Mouse (Mus musculus) neural tube, embryonic 14.5 days (tissue): Measurements from ENCODE around the gene Asic4. TPM values are rescaled to one million over a fixed set of nuclear protein-coding genes. Genes with fewer than 3 reads are reported as not detected.

Experiments used
- ATAC-seq: fragments of 200-750 bp; cut with Nextera tagmentation; 2 replicates; pipeline ENCODE4 v1.8.0; 2017; ENCODE audit warnings: low read depth, mild to moderate bottlenecking, moderate TSS enrichment, moderate library complexity
- H3K27ac ChIP-seq: fragments of 300-500 bp; sonication (generic); 2 replicates; pipeline ENCODE4 v1.5.1; 2014; ENCODE audit warnings: low read depth, mild to moderate bottlenecking, control low read depth, low read length, moderate library complexity, mixed read lengths
- H3K27me3 ChIP-seq: fragments of 300-500 bp; sonication (generic); 2 replicates; pipeline ENCODE4 v1.6.1; 2014; ENCODE audit warnings: low read length; ENCODE audit not compliant: control insufficient read depth, insufficient read depth
- H3K36me3 ChIP-seq: fragments of 300-500 bp; sonication (generic); 2 replicates; pipeline ENCODE4 v1.6.1; 2014; ENCODE audit warnings: low read length, mixed read lengths; ENCODE audit not compliant: control insufficient read depth, insufficient read depth
- H3K4me1 ChIP-seq: fragments of 300-500 bp; sonication (generic); 2 replicates; pipeline ENCODE4 v1.6.1; 2014; ENCODE audit warnings: low read length; ENCODE audit not compliant: control insufficient read depth, insufficient read depth
- H3K4me2 ChIP-seq: fragments of 300-500 bp; sonication (generic); 2 replicates; pipeline ENCODE4 v1.6.1; 2014; ENCODE audit warnings: mild to moderate bottlenecking, low read depth, low read length, control low read depth
- H3K4me3 ChIP-seq: fragments of 300-500 bp; sonication (generic); 2 replicates; pipeline ENCODE4 v1.5.1; 2014; ENCODE audit warnings: low read depth, low read length, control low read depth, mixed read lengths
- H3K9ac ChIP-seq: fragments of 300-500 bp; sonication (generic); replicated peaks from 2 replicates; pipeline ENCODE4 v1.6.1; 2014; ENCODE audit warnings: low read depth, mild to moderate bottlenecking, control low read depth, low read length, mixed read lengths
- H3K9me3 ChIP-seq: fragments of 300-500 bp; sonication (generic); 2 replicates; pipeline ENCODE4 v1.6.1; 2016; ENCODE audit warnings: low read length; ENCODE audit not compliant: control insufficient read depth
- WGBS: fragments of 180-500 bp; shearing (Covaris S2); extraction: QIAGEN DNeasy Blood & Tissue Kit; methylation state at CpG from one replicate; pipeline ENCODE4 v1.1.7; 2014; 5-methylcytosine and 5-hydroxymethylcytosine counted together
- polyA plus RNA-seq: library from polyadenylated mRNA; unstranded; fragments of >200 nt; fragmentation: Nextera tagmentation; extraction: Ambion mirVana; gene quantifications from 2 replicates; pipeline ENCODE4 v1.2.1, GENCODE M21; 2014

The Asic4 gene
- polyA plus RNA-seq, 1 experiment from 2014 or later: 6.9 TPM

GRCm38 (mm10) chr1:75502945-75503650 lies 52.9 kb downstream of the Asic4 start:
- ATAC-seq: no peak
- no peak overlapping the region for H3K4me2 ChIP-seq
- WGBS: 87% methylated on average over 24 of the region's 25 CpGs
- peaks cover 3% of the 10 kb centered on the region; the same call in 1 of the 2 replicates for H3K4me1 ChIP-seq
- H3K27me3 ChIP-seq: no peaks in the 10 kb centered on the region
- H3K36me3 ChIP-seq: peaks cover 19% of the 10 kb centered on the region; the same call in 1 of the 2 replicates
- no peak overlapping the region for H3K4me3 ChIP-seq
- no peak overlapping the region for H3K9ac ChIP-seq
- no peak overlapping the region for H3K27ac ChIP-seq
- no peaks in the 10 kb centered on the region for H3K9me3 ChIP-seq

GRCm38 (mm10) chr1:75503651-75503980 lies 53.4 kb downstream of the Asic4 start:
- H3K9ac ChIP-seq: no peak overlapping the region
- ATAC-seq: no peak
- H3K9me3 ChIP-seq: no peaks in the 10 kb centered on the region
- H3K4me1 ChIP-seq: peaks cover 3% of the 10 kb centered on the region; the same call in 1 of the 2 replicates
- 76% methylated on average over 23 of the region's 23 CpGs for WGBS
- H3K27ac ChIP-seq: no peak overlapping the region
- H3K4me2 ChIP-seq: no peak overlapping the region
- H3K36me3 ChIP-seq: peaks cover 19% of the 10 kb centered on the region; the same call in 1 of the 2 replicates
- no peak overlapping the region for H3K4me3 ChIP-seq
- no peaks in the 10 kb centered on the region for H3K27me3 ChIP-seq

GRCm38 (mm10) chr1:75504256-75505045 lies 54.2 kb downstream of the Asic4 start:
- Histone ChIP-seq H3K36me3 (peaks cover 19% of the 10 kb centered on the region; the same call in 1 of the 2 replicates), H3K9ac (no peak overlapping the region; the same call in 1 of the 2 replicates), H3K27me3 (no peaks in the 10 kb centered on the region), H3K4me3 (peak overlapping the region; percentile 83), H3K4me2 (peak overlapping the region; percentile 89), H3K27ac (no peak overlapping the region), H3K9me3 (no peaks in the 10 kb centered on the region), H3K4me1 (peaks cover 3% of the 10 kb centered on the region; the same call in 1 of the 2 replicates)
- 66% methylated on average over 9 of the region's 9 CpGs for WGBS
- no peak for ATAC-seq

- no peaks in the 10 kb centered on the region for H3K27me3 ChIP-seq
- H3K4me3 ChIP-seq: peak overlapping the region; percentile 83
- WGBS: under 1% methylated on average over 73 of the region's 84 CpGs
Observed at GRCm38 (mm10) chr1:75505159-75505955, 55.1 kb downstream of the Asic4 start.

GRCm38 (mm10) chr1:75505956-75506831 lies 56.0 kb downstream of the Asic4 start, which contains the start of gene Obsl1:
Gene Obsl1, minus strand, starts transcription at chr1:75506452.
- under 1% methylated on average over 55 of the region's 65 CpGs for WGBS
- Histone ChIP-seq H3K27ac (peak within 1 kb of the TSS; percentile 90), H3K27me3 (no peaks in the 10 kb centered on the region), H3K9ac (peak within 1 kb of the TSS; percentile 97), H3K4me1 (peaks cover 3% of the 10 kb centered on the region; the same call in 1 of the 2 replicates), H3K4me2 (peak within 1 kb of the TSS; percentile 89), H3K9me3 (no peaks in the 10 kb centered on the region), H3K4me3 (peak within 1 kb of the TSS; percentile 83), H3K36me3 (peaks cover 8% of the 10 kb centered on the region; the same call in 1 of the 2 replicates)
- ATAC-seq: peak; percentile 67

More at GRCm38 (mm10) chr1:75505159-75505955, 55.1 kb downstream of the Asic4 start:
- Histone ChIP-seq H3K4me1 (peaks cover 3% of the 10 kb centered on the region; the same call in 1 of the 2 replicates), H3K9me3 (no peaks in the 10 kb centered on the region), H3K9ac (peak overlapping the region; percentile 97), H3K36me3 (peaks cover 13% of the 10 kb centered on the region; the same call in 1 of the 2 replicates), H3K4me2 (peak overlapping the region; percentile 89), H3K27ac (peak overlapping the region; percentile 90)
- ATAC-seq: peak; percentile 87

- WGBS: 79% methylated on average over 10 of the region's 10 CpGs
- Histone ChIP-seq H3K9me3 (no peaks in the 10 kb centered on the region), H3K4me3 (peak within 1 kb of the TSS; percentile 83), H3K4me1 (peaks cover 3% of the 10 kb centered on the region; the same call in 1 of the 2 replicates), H3K36me3 (no peaks in the 10 kb centered on the region), H3K4me2 (peak within 1 kb of the TSS; percentile 89), H3K27ac (peak within 1 kb of the TSS; percentile 90), H3K9ac (peak within 1 kb of the TSS; percentile 97), H3K27me3 (no peaks in the 10 kb centered on the region)
- ATAC-seq: no peak
Observed at GRCm38 (mm10) chr1:75507006-75507405, 56.8 kb downstream of the Asic4 start, which contains the start of gene Inha. Gene Inha, plus strand, starts transcription at chr1:75507077.

- Histone ChIP-seq H3K27ac (no peak overlapping the region), H3K4me1 (peaks cover 3% of the 10 kb centered on the region; the same call in 1 of the 2 replicates), H3K9ac (no peak overlapping the region), H3K27me3 (no peaks in the 10 kb centered on the region), H3K36me3 (no peaks in the 10 kb centered on the region), H3K4me2 (no peak overlapping the region), H3K4me3 (no peak overlapping the region), H3K9me3 (no peaks in the 10 kb centered on the region)
- ATAC-seq: no peak
- 64% methylated on average over 20 of the region's 20 CpGs for WGBS
Observed at GRCm38 (mm10) chr1:75509586-75509985, 59.4 kb downstream of the Asic4 start.

- Histone ChIP-seq H3K9me3 (no peaks in the 10 kb centered on the region), H3K4me2 (no peak overlapping the region), H3K4me1 (peaks cover 3% of the 10 kb centered on the region; the same call in 1 of the 2 replicates), H3K9ac (no peak overlapping the region), H3K36me3 (no peaks in the 10 kb centered on the region), H3K27ac (no peak overlapping the region), H3K4me3 (no peak overlapping the region), H3K27me3 (no peaks in the 10 kb centered on the region)
- WGBS: 75% methylated on average over 5 of the region's 5 CpGs
- no peak for ATAC-seq
Observed at GRCm38 (mm10) chr1:75510154-75510553, 59.9 kb downstream of the Asic4 start.
